Mouse (Mus musculus): ENCODE results near the gene Col26a1.

- TF ChIP-seq POLR2A (IDR thresholded peaks at IDR 0.05; ENCODE audit: control insufficient read depth, low read depth, low read length) (no peak), CTCF (IDR thresholded peaks at IDR 0.05; ENCODE audit: control insufficient read depth, insufficient read depth, insufficient replicate concordance, low read depth, low read length) (no peak)
Measured at GRCm38 (mm10) chr5:136907587-136907986, 24.6 kb upstream of the Col26a1 start.
